Mouse (Mus musculus): ENCODE results near the gene Fxyd4.

DNA sequence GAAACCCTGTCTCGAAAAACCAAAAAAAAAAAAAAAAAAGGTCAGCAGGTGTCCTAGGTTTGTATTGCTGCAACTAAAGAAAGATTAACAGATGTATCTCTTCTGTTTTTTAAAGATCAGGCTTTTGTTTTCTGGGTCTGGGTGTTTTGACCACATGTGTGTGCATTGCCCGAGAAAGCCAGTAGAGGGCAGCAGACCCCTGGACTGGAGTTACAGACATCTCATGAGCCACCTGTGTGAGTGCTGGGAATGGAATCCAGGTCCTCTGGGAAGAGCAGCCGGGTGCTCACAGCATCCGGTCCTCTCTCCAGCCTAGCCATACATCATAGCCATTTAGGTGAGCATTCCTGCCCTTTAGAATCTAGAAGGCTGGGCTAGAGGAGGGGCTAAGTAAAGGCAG is 14.8 kb upstream of the Fxyd4 start:
- TF ChIP-seq POLR2A (IDR thresholded peaks at IDR 0.05; ENCODE audit: borderline replicate concordance, insufficient read depth, low read length): no peak
- TF ChIP-seq CTCF (IDR thresholded peaks at IDR 0.05; ENCODE audit: borderline replicate concordance, insufficient read depth, low read depth, low read length): peak; percentile 27; the same call in 1 of the 2 replicates
